Mouse (Mus musculus): ENCODE measurements at regions not wholly inside any gene's neighbourhood (a gene's known extent, or its start where the extent isn't known, plus 50 kb on each side); places are given as distances from the start of the nearest gene placed in this dataset.

- DNase-seq (ENCODE audit: low spot score in 2 of 2) = no peak
Measured at GRCm38 (mm10) chr3:137790340-137790739, 73.9 kb upstream of the H2afz start.

- DNase-seq (ENCODE audit: low spot score in 2 of 2) = no peak
Measured at GRCm38 (mm10) chr3:137795754-137796315, 68.5 kb upstream of the H2afz start.

GRCm38 (mm10) chr3:137798769-137799168 lies 65.5 kb upstream of the H2afz start:
- no peak for DNase-seq (ENCODE audit: low spot score in 2 of 2)

- no peak for DNase-seq (ENCODE audit: low spot score in 2 of 2)
Measured at GRCm38 (mm10) chr3:137801402-137802020, 62.8 kb upstream of the H2afz start.

GRCm38 (mm10) chr3:137807423-137807822 lies 56.9 kb upstream of the H2afz start:
- DNase-seq (ENCODE audit: low spot score in 2 of 2) = no peak

- DNase-seq (ENCODE audit: low spot score in 2 of 2) = no peak
Measured at GRCm38 (mm10) chr3:137807913-137808684, 56.2 kb upstream of the H2afz start.

- no peak for DNase-seq (ENCODE audit: low spot score in 2 of 2)
Measured at GRCm38 (mm10) chr3:137810123-137810522, 54.2 kb upstream of the H2afz start.

Measured in spleen, postnatal 4 days (tissue).